Mouse (Mus musculus) spleen, postnatal 36 days (tissue): ENCODE measurements at regions not wholly inside any gene's neighbourhood (a gene's known extent, or its start where the extent isn't known, plus 50 kb on each side); places are given as distances from the start of the nearest gene placed in this dataset.

Experiments
- DNase-seq, 2 experiments: peaks; one replicate each; pipeline ENCODE4 v3.0.0; 2022; ENCODE audit warnings: low spot score in 2 of 2, mixed read lengths in 1 of 2

DNA sequence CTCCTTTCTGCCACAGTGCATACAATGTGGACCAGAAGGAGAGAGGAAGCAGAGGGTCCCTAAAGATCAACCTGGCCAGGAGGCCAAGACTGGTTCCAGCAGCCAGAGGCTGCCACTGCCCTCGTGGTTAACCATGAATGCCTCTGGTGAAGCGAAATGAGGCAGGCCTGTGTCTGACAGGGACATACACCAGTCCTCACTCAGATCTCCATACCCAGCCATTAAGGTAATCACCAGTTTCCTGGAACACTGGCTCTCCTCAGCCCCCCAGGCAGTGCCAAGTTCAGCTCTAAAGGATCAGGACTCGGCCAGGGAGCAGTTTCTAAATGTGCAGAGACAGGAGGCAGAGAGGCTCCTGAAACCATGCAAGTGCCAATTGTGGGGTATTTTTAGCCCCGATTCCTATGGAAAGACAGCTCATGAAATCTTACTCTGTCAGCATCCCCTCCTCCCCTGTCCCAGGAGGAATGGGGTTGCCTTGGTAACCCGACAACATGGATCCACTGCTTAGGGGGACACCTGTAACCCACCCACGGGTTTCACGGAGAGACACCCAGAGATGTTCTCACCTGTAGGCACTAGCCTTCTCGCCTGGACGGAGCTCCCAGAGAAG, 103.6 kb downstream of the Ier5 start:
- DNase-seq: no peak

DNA sequence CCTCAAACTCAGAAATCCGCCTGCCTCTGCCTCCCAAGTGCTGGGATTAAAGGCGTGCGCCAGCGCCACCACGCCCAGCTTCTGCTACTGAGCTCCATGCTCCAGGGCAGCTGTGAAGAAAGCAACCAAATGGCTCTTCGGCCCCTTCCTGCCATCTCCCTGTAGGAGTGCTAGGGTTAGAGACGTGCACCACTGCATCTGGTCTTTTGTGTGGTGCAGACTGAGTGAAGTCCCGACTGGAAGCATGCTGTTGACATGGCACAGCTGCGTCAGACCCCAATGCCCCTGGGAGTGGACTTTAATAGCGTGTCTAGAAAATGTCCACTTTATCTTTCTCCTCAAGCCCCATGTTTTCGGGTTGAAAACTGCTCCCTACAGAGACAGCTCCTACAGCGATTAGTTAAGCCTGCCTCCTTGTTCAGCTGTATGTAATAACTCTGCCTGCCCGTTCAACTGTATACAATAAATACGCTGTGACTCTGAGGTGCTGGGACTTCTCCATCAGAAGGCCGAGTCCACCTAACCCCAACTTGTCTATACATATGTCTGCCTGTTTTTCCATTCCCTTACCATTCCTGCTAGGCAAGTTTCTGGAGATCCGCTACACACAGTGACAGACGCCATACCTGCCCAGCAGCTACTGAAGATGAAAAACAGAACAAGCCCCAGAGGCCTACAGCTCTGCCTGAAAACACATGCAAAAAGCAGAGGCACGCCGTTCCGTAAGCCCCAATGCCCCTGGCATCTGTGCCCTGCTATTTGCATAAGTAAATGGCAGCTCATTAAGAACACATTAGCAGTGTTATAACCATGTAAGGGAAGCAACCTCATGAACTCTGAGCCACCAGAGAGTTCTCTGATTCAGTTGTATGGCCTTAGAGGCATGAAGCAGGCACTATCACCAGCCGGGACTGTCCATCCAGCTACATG, 105.2 kb downstream of the Ier5 start:
- no peak for DNase-seq

DNA sequence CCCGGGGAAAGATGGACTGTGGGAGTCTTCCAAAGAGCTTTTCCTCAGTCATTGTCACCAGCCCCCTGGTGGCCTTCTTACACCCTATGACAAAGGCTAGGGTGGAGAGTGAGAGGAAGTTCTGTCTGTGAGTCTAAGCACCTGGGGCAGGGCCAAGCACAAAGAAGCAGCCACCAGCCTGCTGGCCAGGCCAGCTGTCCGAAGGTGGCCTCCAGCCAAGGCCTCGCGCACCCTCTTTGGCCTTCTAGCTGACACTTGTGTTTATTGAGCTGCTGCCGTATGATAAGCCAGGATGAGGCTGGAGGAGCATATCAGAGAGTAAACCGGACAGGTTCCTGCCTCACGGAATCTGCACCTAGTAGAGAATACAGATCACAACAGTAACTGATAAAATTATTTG, 99.0 kb upstream of the Cacna1e start:
- no peak for DNase-seq

DNA sequence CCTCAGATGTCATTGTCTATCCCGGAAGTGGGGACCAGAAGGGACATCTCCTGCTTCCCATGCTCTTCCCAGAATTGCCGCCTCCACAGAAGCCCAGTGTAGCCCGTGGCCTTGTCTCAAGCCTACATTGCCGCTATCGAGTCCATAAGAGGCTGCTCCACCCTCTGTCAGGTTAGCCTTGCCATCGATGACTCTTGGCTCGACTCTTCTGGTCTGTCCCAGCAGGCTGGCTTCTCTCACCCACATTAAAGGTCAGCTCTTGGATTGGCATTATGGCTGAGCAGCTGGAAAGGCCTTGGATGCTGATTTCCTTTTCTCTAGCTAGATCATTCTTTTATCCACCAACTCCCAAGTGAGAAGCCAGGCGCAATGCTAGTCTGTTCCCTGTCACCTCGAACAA, 98.5 kb upstream of the Cacna1e start:
- no peak for DNase-seq

DNA sequence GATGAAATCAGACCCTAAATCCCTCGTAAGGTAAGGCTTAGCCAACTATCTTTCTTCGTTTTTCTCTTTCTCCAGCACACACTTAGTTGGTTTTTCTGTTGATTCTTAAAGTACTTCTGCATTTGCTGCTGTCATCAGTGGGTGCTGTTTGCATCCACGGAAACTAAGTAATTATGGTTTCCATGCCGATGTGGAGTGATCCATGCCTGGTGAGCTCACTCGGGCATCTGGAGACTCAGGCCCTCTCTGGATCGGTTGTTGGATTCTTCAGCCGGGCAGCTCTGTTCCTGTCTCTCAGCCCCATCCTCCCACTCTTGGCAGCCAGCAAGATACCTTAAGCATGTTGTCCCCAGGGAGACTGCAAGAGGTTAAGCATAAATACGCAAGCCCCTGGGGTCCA, 97.4 kb upstream of the Cacna1e start:
- DNase-seq: no peak

DNA sequence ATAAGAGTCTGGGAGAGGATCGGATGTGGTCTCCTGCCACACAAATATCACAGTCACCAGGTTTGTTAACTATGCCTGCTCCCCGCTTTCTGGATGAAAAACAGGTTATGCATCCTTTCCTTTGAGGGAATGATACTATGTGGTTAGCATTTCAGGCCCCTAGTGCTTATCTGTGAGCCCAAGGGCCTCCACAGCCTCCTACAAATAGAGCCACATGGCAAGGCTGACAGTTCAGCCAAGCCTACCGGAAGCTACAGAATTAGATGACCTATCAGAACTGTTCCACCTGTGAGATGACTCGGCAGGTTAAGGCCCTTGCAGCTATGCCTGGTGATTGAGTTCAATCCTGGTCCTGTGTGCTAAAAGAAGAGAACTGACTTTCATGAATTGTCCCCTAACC, 91.4 kb upstream of the Cacna1e start:
- no peak for DNase-seq

DNA sequence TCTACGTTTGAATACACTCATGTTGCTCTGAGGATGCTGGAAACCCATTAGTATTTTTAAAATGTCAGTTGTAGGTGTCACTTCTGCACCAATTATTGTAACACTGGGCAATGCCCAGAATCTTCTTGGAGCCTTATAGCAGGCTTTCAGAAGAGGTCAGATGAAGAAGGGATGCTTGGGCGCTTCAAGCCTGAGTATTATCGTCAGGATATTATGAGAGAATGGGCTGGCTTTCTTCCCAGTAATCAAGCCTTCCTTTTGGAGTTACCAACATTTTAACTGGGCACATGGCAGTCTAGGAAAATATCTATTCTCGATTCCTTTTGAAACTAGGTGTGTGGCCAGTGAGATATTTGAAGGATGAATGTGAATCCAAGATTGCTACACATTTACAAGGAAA, 77.0 kb upstream of the Cacna1e start:
- DNase-seq: no peak

DNA sequence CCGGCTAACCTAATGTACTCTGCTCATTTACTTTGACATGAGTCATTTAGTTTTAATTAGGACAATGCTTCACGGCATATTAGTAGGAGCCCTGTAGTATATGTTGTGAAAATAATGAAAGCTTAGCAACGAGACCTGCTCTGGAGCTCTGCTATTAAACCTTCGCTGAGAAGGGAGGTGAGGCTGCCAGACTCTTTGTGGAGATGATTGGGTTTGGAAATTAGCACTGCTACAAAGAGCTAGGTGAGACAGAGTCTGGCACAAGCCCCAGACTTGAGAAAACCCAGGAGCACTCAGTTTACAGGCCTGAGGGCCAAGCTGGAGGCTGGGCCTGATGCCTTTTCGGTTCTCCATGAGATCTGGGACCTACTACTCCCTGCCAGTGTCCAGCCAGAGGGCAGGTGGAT, 72.3 kb upstream of the Cacna1e start:
- no peak for DNase-seq

DNA sequence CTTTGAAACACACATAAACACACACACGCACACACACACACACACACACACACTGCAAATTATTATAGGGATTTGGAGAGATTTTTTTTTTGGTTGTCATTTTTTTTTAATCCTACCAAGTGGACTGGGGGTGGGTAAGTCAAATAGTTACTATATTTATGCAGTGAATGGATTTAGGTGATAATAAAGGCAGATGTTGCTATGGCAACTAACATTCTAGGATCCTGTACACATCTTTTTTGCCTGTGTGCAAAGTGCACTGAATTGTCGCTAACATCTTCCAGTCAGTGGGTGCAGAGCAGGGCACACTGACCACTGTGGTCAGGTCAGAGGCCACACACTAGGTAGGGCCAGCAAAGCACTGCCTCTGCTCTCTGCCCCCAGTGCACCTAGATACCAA, 68.4 kb upstream of the Cacna1e start:
- no peak for DNase-seq
